Mouse (Mus musculus) erythroblast, embryonic 14.5 days (primary cell): ENCODE results near the gene Olfr618.
"Not testable (repeated sequence)": the region's sequence is repeated elsewhere in the genome, so short reads cannot be mapped to it uniquely, and the experiment has no call there.

Experiments
- GATA1 ChIP-seq: IDR thresholded peaks from 2 replicates; pipeline ENCODE4 v1.6.1; 2012; ENCODE audit warnings: low read length, inconsistent platforms, mixed read lengths
- TAL1 ChIP-seq: IDR thresholded peaks from 3 replicates; pipeline ENCODE4 v1.6.1; 2012; ENCODE audit warnings: low read length, inconsistent platforms, mixed read lengths

- TF ChIP-seq GATA1, TAL1: not testable (repeated sequence)
Measured at GRCm38 (mm10) chr7:103542617-103543016, 47.3 kb upstream of the Olfr618 start, which contains the start of gene Olfr612.
